Mouse (Mus musculus) heart, embryonic 13.5 days (tissue): ENCODE measurements around the gene Padi1. TPM values are rescaled to one million over a fixed set of nuclear protein-coding genes. Genes with fewer than 3 reads are reported as not detected.

Experiments used
- ATAC-seq: fragments of 200-750 bp; cut with Nextera tagmentation; 2 replicates; pipeline ENCODE4 v1.8.0; 2017; ENCODE audit warnings: moderate TSS enrichment; ENCODE audit not compliant: insufficient number of reproducible peaks, low FRiP score, low TSS enrichment; ENCODE audit errors: extremely low read depth
- H3K27ac ChIP-seq: fragments of 300-500 bp; sonication (generic); replicated peaks from 2 replicates; pipeline ENCODE4 v1.5.1; 2015; ENCODE audit warnings: moderate library complexity, mild to moderate bottlenecking, inconsistent platforms
- H3K27me3 ChIP-seq: fragments of 300-500 bp; sonication (generic); replicated peaks from 2 replicates; pipeline ENCODE4 v1.6.1; 2015; ENCODE audit warnings: mild to moderate bottlenecking, inconsistent platforms
- H3K36me3 ChIP-seq: fragments of 300-500 bp; sonication (generic); 2 replicates; pipeline ENCODE4 v1.6.1; 2015; ENCODE audit warnings: mild to moderate bottlenecking, inconsistent platforms
- H3K4me1 ChIP-seq: fragments of 300-500 bp; sonication (generic); 2 replicates; pipeline ENCODE4 v1.6.1; 2015; ENCODE audit warnings: inconsistent platforms
- H3K4me2 ChIP-seq: fragments of 300-500 bp; sonication (generic); 2 replicates; pipeline ENCODE4 v1.6.1; 2015; ENCODE audit warnings: inconsistent platforms, mild to moderate bottlenecking, moderate library complexity
- H3K4me3 ChIP-seq: fragments of 300-500 bp; sonication (generic); 2 replicates; pipeline ENCODE4 v1.5.1; 2015; ENCODE audit warnings: moderate library complexity, mild to moderate bottlenecking, inconsistent platforms
- H3K9ac ChIP-seq: fragments of 300-500 bp; sonication (generic); 2 replicates; pipeline ENCODE4 v1.6.1; 2015; ENCODE audit warnings: inconsistent platforms, mild to moderate bottlenecking, moderate library complexity
- H3K9me3 ChIP-seq: fragments of 300-500 bp; sonication (generic); 2 replicates; pipeline ENCODE4 v1.6.1; 2016; ENCODE audit warnings: inconsistent platforms
- WGBS: fragments of 180-500 bp; shearing (Covaris S2); methylation state at CpG from one replicate; pipeline ENCODE4 v1.1.7; 2015; ENCODE audit warnings: mixed read lengths; 5-methylcytosine and 5-hydroxymethylcytosine counted together
- polyA plus RNA-seq: library from polyadenylated mRNA; unstranded; fragments of >200 nt; fragmentation: Nextera tagmentation; extraction: Ambion mirVana; gene quantifications from 2 replicates; pipeline ENCODE4 v1.2.1, GENCODE M21; 2015

Padi1 gene
- polyA plus RNA-seq, 1 experiment from 2014 or later = 0.12 TPM

- ATAC-seq = no peak
- peaks cover 12% of the 10 kb centered on the region; the same call in 1 of the 2 replicates for H3K27me3 ChIP-seq
- no peak overlapping the region for H3K27ac ChIP-seq
- no peaks in the 10 kb centered on the region for H3K36me3 ChIP-seq
- 58% methylated on average over 9 of the region's 9 CpGs for WGBS
- H3K9ac ChIP-seq = no peak overlapping the region
- no peaks in the 10 kb centered on the region for H3K9me3 ChIP-seq
- peaks cover 23% of the 10 kb centered on the region for H3K4me1 ChIP-seq
- no peak overlapping the region for H3K4me3 ChIP-seq
- H3K4me2 ChIP-seq = no peak overlapping the region
Observed at GRCm38 (mm10) chr4:140804601-140805000, 41.0 kb downstream of the Padi1 start.

GRCm38 (mm10) chr4:140801364-140801763, 44.2 kb downstream of the Padi1 start:
- Histone ChIP-seq H3K4me3 (no peak overlapping the region), H3K9me3 (no peaks in the 10 kb centered on the region), H3K9ac (no peak overlapping the region), H3K27ac (no peak overlapping the region), H3K4me2 (no peak overlapping the region), H3K27me3 (peaks cover 7% of the 10 kb centered on the region; the same call in 1 of the 2 replicates), H3K4me1 (peaks cover 9% of the 10 kb centered on the region; the same call in 1 of the 2 replicates), H3K36me3 (no peaks in the 10 kb centered on the region)
- 81% methylated on average over 3 of the region's 3 CpGs for WGBS
- no peak for ATAC-seq

- Histone ChIP-seq H3K4me1 (no peaks in the 10 kb centered on the region), H3K9ac (no peak overlapping the region), H3K27ac (no peak overlapping the region), H3K36me3 (no peaks in the 10 kb centered on the region), H3K27me3 (0 out of 2 replicates have a peak, but pooled peaks cover 10% of the 10 kb centered on the region), H3K4me3 (no peak overlapping the region), H3K9me3 (no peaks in the 10 kb centered on the region), H3K4me2 (no peak overlapping the region)
- ATAC-seq = no peak
- 69% methylated on average over 3 of the region's 3 CpGs for WGBS
Observed at GRCm38 (mm10) chr4:140796786-140797185, 48.8 kb downstream of the Padi1 start.

- no peaks in the 10 kb centered on the region for H3K36me3 ChIP-seq
- no peak overlapping the region for H3K4me3 ChIP-seq
- 0 out of 2 replicates have a peak, but pooled peaks cover 10% of the 10 kb centered on the region for H3K27me3 ChIP-seq
- H3K9ac ChIP-seq = no peak overlapping the region
- H3K4me1 ChIP-seq = peaks cover 9% of the 10 kb centered on the region
- no peak overlapping the region for H3K4me2 ChIP-seq
- no peaks in the 10 kb centered on the region for H3K9me3 ChIP-seq
- no peak overlapping the region for H3K27ac ChIP-seq
- 80% methylated on average over 9 of the region's 9 CpGs for WGBS
- ATAC-seq = no peak
Observed at GRCm38 (mm10) chr4:140794678-140795077, 50.9 kb downstream of the Padi1 start.

- no peak overlapping the region for H3K27ac ChIP-seq
- H3K9me3 ChIP-seq = no peaks in the 10 kb centered on the region
- H3K27me3 ChIP-seq = 0 out of 2 replicates have a peak, but pooled peaks cover 10% of the 10 kb centered on the region
- no peak overlapping the region for H3K9ac ChIP-seq
- ATAC-seq = no peak
- 61% methylated on average over 9 of the region's 9 CpGs for WGBS
- H3K36me3 ChIP-seq = no peaks in the 10 kb centered on the region
- no peak overlapping the region for H3K4me3 ChIP-seq
- H3K4me2 ChIP-seq = no peak overlapping the region
- H3K4me1 ChIP-seq = peaks cover 15% of the 10 kb centered on the region
Observed at GRCm38 (mm10) chr4:140793795-140794194, 51.8 kb downstream of the Padi1 start.

GRCm38 (mm10) chr4:140792584-140792983, 53.0 kb downstream of the Padi1 start:
- H3K27ac ChIP-seq = no peak overlapping the region
- H3K27me3 ChIP-seq = 0 out of 2 replicates have a peak, but pooled peaks cover 10% of the 10 kb centered on the region
- no peaks in the 10 kb centered on the region for H3K36me3 ChIP-seq
- WGBS = 68% methylated on average over 7 of the region's 7 CpGs
- peaks cover 15% of the 10 kb centered on the region for H3K4me1 ChIP-seq
- H3K4me3 ChIP-seq = no peak overlapping the region
- H3K9me3 ChIP-seq = no peaks in the 10 kb centered on the region
- no peak overlapping the region for H3K4me2 ChIP-seq
- no peak overlapping the region for H3K9ac ChIP-seq
- ATAC-seq = no peak

GRCm38 (mm10) chr4:140791071-140791470, 54.5 kb downstream of the Padi1 start:
- peaks cover 15% of the 10 kb centered on the region for H3K4me1 ChIP-seq
- ATAC-seq = no peak
- no peak overlapping the region for H3K9ac ChIP-seq
- H3K9me3 ChIP-seq = peaks cover 5% of the 10 kb centered on the region; the same call in 1 of the 2 replicates
- no peaks in the 10 kb centered on the region for H3K36me3 ChIP-seq
- H3K4me3 ChIP-seq = no peak overlapping the region
- no peak overlapping the region for H3K4me2 ChIP-seq
- H3K27me3 ChIP-seq = 0 out of 2 replicates have a peak, but pooled peaks cover 10% of the 10 kb centered on the region
- WGBS = 82% methylated on average over 16 of the region's 16 CpGs
- H3K27ac ChIP-seq = no peak overlapping the region

GRCm38 (mm10) chr4:140789983-140790382, 55.6 kb downstream of the Padi1 start:
- Histone ChIP-seq H3K4me3 (no peak overlapping the region), H3K9me3 (peaks cover 5% of the 10 kb centered on the region; the same call in 1 of the 2 replicates), H3K36me3 (no peaks in the 10 kb centered on the region), H3K9ac (0 out of 2 replicates have a peak overlapping the region, but pooled peaks have one; percentile 19), H3K4me2 (no peak overlapping the region), H3K4me1 (peaks cover 15% of the 10 kb centered on the region), H3K27ac (no peak overlapping the region), H3K27me3 (0 out of 2 replicates have a peak, but pooled peaks cover 10% of the 10 kb centered on the region)
- 76% methylated on average over 4 of the region's 4 CpGs for WGBS
- no peak for ATAC-seq

- peaks cover 5% of the 10 kb centered on the region; the same call in 1 of the 2 replicates for H3K9me3 ChIP-seq
- no peak for ATAC-seq
- no peak overlapping the region for H3K27ac ChIP-seq
- H3K27me3 ChIP-seq = 0 out of 2 replicates have a peak, but pooled peaks cover 10% of the 10 kb centered on the region
- peaks cover 15% of the 10 kb centered on the region for H3K4me1 ChIP-seq
- WGBS = 46% methylated on average over 6 of the region's 6 CpGs
- no peak overlapping the region for H3K9ac ChIP-seq
- H3K4me3 ChIP-seq = no peak overlapping the region
- no peaks in the 10 kb centered on the region for H3K36me3 ChIP-seq
- H3K4me2 ChIP-seq = no peak overlapping the region
Observed at GRCm38 (mm10) chr4:140788983-140789382, 56.6 kb downstream of the Padi1 start.

GRCm38 (mm10) chr4:140788264-140788663, 57.3 kb downstream of the Padi1 start:
- H3K36me3 ChIP-seq = no peaks in the 10 kb centered on the region
- WGBS = 76% methylated on average over 6 of the region's 6 CpGs
- no peak overlapping the region for H3K4me3 ChIP-seq
- no peak overlapping the region for H3K4me2 ChIP-seq
- H3K27ac ChIP-seq = no peak overlapping the region
- no peak for ATAC-seq
- H3K9ac ChIP-seq = no peak overlapping the region
- H3K27me3 ChIP-seq = 0 out of 2 replicates have a peak, but pooled peaks cover 10% of the 10 kb centered on the region
- peaks cover 5% of the 10 kb centered on the region; the same call in 1 of the 2 replicates for H3K9me3 ChIP-seq
- H3K4me1 ChIP-seq = peaks cover 15% of the 10 kb centered on the region

GRCm38 (mm10) chr4:140787414-140787813, 58.2 kb downstream of the Padi1 start:
- Histone ChIP-seq H3K4me2 (no peak overlapping the region), H3K4me1 (peaks cover 15% of the 10 kb centered on the region), H3K9me3 (peaks cover 5% of the 10 kb centered on the region; the same call in 1 of the 2 replicates), H3K36me3 (no peaks in the 10 kb centered on the region), H3K27me3 (0 out of 2 replicates have a peak, but pooled peaks cover 4% of the 10 kb centered on the region), H3K4me3 (no peak overlapping the region), H3K27ac (no peak overlapping the region), H3K9ac (no peak overlapping the region)
- no peak for ATAC-seq
- 64% methylated on average over 3 of the region's 4 CpGs for WGBS

GRCm38 (mm10) chr4:140785217-140785616, 60.4 kb downstream of the Padi1 start:
- no peaks in the 10 kb centered on the region for H3K36me3 ChIP-seq
- ATAC-seq = no peak
- no peak overlapping the region for H3K4me3 ChIP-seq
- WGBS = 79% methylated on average over 5 of the region's 5 CpGs
- H3K9me3 ChIP-seq = peaks cover 9% of the 10 kb centered on the region; the same call in 1 of the 2 replicates
- H3K4me1 ChIP-seq = peaks cover 13% of the 10 kb centered on the region
- no peak overlapping the region for H3K4me2 ChIP-seq
- no peaks in the 10 kb centered on the region for H3K27me3 ChIP-seq
- H3K27ac ChIP-seq = no peak overlapping the region
- no peak overlapping the region for H3K9ac ChIP-seq
